Mouse (Mus musculus) intestine, embryonic 15.5 days (tissue): Measurements from ENCODE around the gene Clcnka. TPM values are rescaled to one million over a fixed set of nuclear protein-coding genes. Genes with fewer than 3 reads are reported as not detected.
A peak's percentile ranks its signal among the peaks of the same experiment; 100 is the strongest.

ENCODE experiments used
- ATAC-seq: fragments of 200-750 bp; cut with Nextera tagmentation; 2 replicates; pipeline ENCODE4 v1.8.0; 2017; ENCODE audit warnings: moderate TSS enrichment, moderate library complexity
- H3K27ac ChIP-seq: fragments of 300-500 bp; sonication (generic); 2 replicates; pipeline ENCODE4 v1.5.1; 2015; ENCODE audit warnings: mild to moderate bottlenecking, inconsistent platforms
- H3K27me3 ChIP-seq: fragments of 300-500 bp; sonication (generic); replicated peaks from 2 replicates; pipeline ENCODE4 v1.6.1; 2015; ENCODE audit warnings: inconsistent platforms
- H3K36me3 ChIP-seq: fragments of 300-500 bp; sonication (generic); 2 replicates; pipeline ENCODE4 v1.6.1; 2015; ENCODE audit warnings: inconsistent platforms
- H3K4me1 ChIP-seq: fragments of 300-500 bp; sonication (generic); replicated peaks from 2 replicates; pipeline ENCODE4 v1.6.1; 2015; ENCODE audit warnings: inconsistent platforms
- H3K4me2 ChIP-seq: fragments of 300-500 bp; sonication (generic); replicated peaks from 2 replicates; pipeline ENCODE4 v1.6.1; 2015; ENCODE audit warnings: mild to moderate bottlenecking, inconsistent platforms
- H3K4me3 ChIP-seq: fragments of 300-500 bp; sonication (generic); replicated peaks from 2 replicates; pipeline ENCODE4 v1.5.1; 2015; ENCODE audit warnings: inconsistent platforms
- H3K9ac ChIP-seq: fragments of 300-500 bp; sonication (generic); 2 replicates; pipeline ENCODE4 v1.6.1; 2015; ENCODE audit warnings: inconsistent platforms
- H3K9me3 ChIP-seq: fragments of 300-500 bp; sonication (generic); 2 replicates; pipeline ENCODE4 v1.6.1; 2016; ENCODE audit warnings: inconsistent platforms
- WGBS: fragments of 180-500 bp; shearing (Covaris S2); methylation state at CpG from one replicate; pipeline ENCODE4 v1.1.7; 2015; 5-methylcytosine and 5-hydroxymethylcytosine counted together
- polyA plus RNA-seq: library from polyadenylated mRNA; unstranded; fragments of >200 nt; fragmentation: Nextera tagmentation; extraction: Ambion mirVana; gene quantifications from 2 replicates; pipeline ENCODE4 v1.2.1, GENCODE M21; 2015

The Clcnka gene
- polyA plus RNA-seq, 1 experiment from 2014 or later, result 0.08 TPM

DNA sequence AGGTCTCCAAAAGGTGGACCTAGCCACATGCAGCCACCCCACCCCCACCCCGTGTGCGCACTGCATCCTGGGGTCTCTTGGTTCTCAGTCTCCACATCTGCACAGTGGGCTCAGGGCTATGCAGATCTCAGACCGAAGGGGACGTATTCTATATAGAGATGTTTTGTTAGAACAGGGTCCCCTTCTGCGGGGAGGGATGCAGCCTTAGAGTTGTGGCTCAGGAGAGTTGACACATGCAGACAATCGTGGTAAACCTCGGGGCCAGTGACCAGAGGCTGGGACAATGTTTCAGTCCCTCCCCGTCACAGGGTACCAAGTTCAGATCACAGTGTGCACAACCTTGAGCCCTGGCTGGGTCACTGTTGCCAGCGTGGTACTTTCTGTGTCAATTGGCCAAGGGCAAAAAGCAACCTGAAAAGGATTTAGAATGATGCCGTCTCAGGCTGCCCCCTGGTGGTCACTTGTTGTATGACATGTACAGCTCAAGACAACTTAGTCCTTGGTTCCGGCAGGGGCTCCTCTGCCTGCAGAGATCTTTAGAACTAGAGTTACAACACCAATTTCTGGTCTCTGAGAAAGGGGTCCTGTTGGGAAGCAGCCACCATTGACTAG, 35.5 kb downstream of the Clcnka start:
- 24% methylated on average over 11 of the region's 11 CpGs for WGBS
- Histone ChIP-seq H3K4me3 (no peak overlapping the region), H3K4me2 (no peak overlapping the region), H3K9ac (no peak overlapping the region), H3K36me3 (no peaks in the 10 kb centered on the region), H3K9me3 (no peaks in the 10 kb centered on the region), H3K27ac (no peak overlapping the region), H3K4me1 (peaks cover 21% of the 10 kb centered on the region), H3K27me3 (peaks cover 20% of the 10 kb centered on the region)
- 0 out of 2 replicates have a peak, but pooled peaks have one; percentile 14 for ATAC-seq

DNA sequence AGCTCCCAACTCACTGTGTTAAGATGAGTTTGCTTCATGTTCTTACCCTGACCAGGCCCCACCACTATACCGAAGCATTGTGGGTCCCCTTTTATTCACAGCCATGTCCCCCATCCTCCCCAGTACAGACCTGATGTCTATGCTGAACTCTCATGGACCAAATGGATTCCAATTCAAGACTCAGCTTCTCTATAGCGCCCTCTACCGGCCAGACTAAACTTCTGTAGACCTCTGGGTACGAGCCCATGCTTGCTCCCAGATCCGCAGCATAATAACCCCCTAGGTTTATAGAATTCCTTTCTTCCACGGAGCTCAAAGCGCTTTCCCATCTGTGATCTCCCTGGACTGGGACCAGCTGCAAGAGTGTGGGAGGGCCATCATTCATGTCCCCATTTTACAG, 37.7 kb downstream of the Clcnka start:
- no peak overlapping the region for H3K9ac ChIP-seq
- no peak overlapping the region for H3K27ac ChIP-seq
- H3K4me2 ChIP-seq, result no peak overlapping the region
- no peaks in the 10 kb centered on the region for H3K36me3 ChIP-seq
- peaks cover 15% of the 10 kb centered on the region for H3K27me3 ChIP-seq
- H3K4me1 ChIP-seq, result peaks cover 18% of the 10 kb centered on the region
- ATAC-seq, result peak; percentile 26; the same call in 1 of the 2 replicates
- H3K4me3 ChIP-seq, result no peak overlapping the region
- 40% methylated on average over 7 of the region's 7 CpGs for WGBS
- H3K9me3 ChIP-seq, result no peaks in the 10 kb centered on the region

DNA sequence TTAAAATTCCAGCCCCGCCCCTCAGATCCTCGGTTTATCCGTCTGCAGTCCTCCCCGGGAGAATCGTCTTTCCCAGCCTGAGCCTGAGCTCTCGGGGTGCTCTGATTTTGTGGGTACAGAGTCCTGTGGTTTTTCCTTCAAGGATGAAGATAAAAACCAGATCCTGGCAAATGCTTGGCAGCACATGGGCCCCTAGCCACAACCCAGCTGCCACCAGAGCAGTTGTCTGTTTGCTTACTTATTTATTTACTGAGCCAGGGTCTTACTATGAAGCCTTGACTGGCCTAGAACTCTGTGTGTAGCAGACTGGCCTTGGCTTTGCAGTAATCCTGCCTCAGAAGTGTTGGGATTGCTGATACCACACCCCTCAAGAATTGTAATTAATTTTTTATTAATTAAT, 39.3 kb downstream of the Clcnka start:
- Histone ChIP-seq H3K9me3 (no peaks in the 10 kb centered on the region), H3K27me3 (0 out of 2 replicates have a peak, but pooled peaks cover 2% of the 10 kb centered on the region), H3K36me3 (no peaks in the 10 kb centered on the region), H3K9ac (no peak overlapping the region), H3K4me2 (no peak overlapping the region), H3K4me3 (no peak overlapping the region), H3K27ac (no peak overlapping the region), H3K4me1 (peaks cover 18% of the 10 kb centered on the region)
- no peak for ATAC-seq
- WGBS, result 77% methylated on average over 6 of the region's 6 CpGs

DNA sequence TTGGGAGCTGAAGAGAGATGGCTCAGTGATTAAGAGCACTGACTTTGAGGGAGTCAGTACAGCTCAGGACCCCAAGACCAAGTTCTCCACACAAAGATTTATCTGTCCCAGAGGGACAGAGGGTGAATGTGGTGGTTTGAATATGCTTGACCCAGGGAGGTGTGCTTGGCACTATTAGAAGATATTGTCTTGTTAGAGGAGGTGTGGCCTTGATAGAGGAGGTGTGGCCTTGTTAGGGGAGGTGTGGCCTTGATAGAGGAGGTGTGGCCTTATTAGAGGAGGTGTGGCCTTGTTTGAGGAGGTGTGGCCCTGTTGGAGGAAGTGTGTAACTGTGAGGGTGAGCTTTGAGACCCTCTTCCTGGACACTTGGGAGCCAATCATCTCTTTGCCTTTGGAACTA, 40.7 kb downstream of the Clcnka start:
- no peak for ATAC-seq
- Histone ChIP-seq H3K36me3 (no peaks in the 10 kb centered on the region), H3K4me1 (peaks cover 30% of the 10 kb centered on the region), H3K27me3 (no peaks in the 10 kb centered on the region), H3K4me3 (no peak overlapping the region), H3K9ac (no peak overlapping the region), H3K9me3 (no peaks in the 10 kb centered on the region), H3K27ac (no peak overlapping the region), H3K4me2 (no peak overlapping the region)

DNA sequence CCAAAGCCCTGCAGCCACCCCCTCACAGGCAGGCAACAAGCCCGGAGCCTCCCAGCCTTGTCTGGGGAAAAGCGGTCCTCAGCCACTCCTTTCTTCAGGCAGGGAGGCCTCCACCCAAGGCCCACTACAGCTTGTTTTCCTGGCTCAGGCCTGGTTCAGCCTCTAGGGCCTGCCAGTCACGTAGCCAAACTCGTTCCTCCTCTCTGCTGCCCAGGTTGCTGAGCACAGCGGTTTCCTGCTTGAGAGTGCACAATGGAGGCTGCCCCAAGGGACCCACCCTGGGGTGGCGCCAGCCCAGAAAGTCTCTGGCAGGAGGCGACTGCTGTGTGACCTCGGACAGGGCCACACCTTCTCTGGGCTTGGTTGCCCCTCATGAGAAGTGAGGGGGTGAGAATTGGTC, 44.7 kb downstream of the Clcnka start:
- WGBS, result 47% methylated on average over 8 of the region's 8 CpGs
- H3K36me3 ChIP-seq, result no peaks in the 10 kb centered on the region
- H3K27ac ChIP-seq, result peak overlapping the region; percentile 77
- ATAC-seq, result peak; percentile 88
- H3K9ac ChIP-seq, result no peak overlapping the region
- no peak overlapping the region for H3K4me3 ChIP-seq
- H3K4me2 ChIP-seq, result no peak overlapping the region; the same call in 1 of the 2 replicates
- peaks cover 19% of the 10 kb centered on the region for H3K4me1 ChIP-seq
- H3K27me3 ChIP-seq, result no peaks in the 10 kb centered on the region
- no peaks in the 10 kb centered on the region for H3K9me3 ChIP-seq

DNA sequence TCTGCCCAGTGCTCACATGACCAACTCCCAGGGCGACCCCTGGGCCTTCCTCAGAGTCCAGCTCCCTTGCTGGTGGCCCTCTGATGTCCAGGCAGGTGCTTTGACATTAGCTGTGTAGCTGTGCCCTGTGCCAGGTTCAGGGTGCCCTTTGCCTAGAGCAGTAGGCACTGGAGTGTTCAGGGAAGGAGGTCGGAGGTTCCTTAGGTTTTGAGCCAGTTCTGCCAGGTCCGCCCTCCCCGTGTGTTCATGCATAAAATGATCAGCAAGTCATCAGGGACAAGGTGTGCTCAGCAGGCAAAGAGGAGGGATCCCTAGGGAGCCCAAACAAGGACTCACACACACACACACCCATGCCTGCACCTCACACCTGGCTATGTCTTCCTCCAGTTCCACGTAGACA, 45.5 kb downstream of the Clcnka start:
- H3K4me1 ChIP-seq, result peaks cover 20% of the 10 kb centered on the region
- H3K4me3 ChIP-seq, result no peak overlapping the region
- ATAC-seq, result no peak
- H3K9ac ChIP-seq, result no peak overlapping the region
- H3K9me3 ChIP-seq, result no peaks in the 10 kb centered on the region
- H3K27me3 ChIP-seq, result no peaks in the 10 kb centered on the region
- H3K4me2 ChIP-seq, result no peak overlapping the region
- H3K36me3 ChIP-seq, result no peaks in the 10 kb centered on the region
- WGBS, result 81% methylated on average over 5 of the region's 5 CpGs
- no peak overlapping the region for H3K27ac ChIP-seq

DNA sequence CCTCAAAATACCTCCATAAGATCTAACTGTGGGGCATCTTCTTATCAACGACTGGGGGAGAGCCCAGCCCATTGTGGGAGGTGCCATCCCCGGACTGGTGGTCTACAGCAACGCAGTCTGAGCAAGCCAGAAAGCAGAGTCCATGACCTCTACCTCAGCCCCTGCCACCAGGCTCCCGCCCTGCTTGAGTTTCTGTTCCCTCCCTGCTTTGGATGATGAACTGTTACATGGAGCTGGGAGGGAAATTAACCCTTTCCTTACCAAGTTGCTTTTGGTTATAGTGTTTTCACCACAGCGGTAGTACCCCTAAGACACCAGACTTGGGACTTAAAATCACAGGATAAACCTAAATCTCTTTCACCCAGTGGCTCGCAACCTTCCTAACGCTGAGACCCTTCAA, 46.6 kb downstream of the Clcnka start:
- no peak for ATAC-seq
- H3K4me3 ChIP-seq, result no peak overlapping the region
- H3K4me2 ChIP-seq, result no peak overlapping the region
- no peak overlapping the region for H3K27ac ChIP-seq
- H3K9me3 ChIP-seq, result no peaks in the 10 kb centered on the region
- H3K4me1 ChIP-seq, result peaks cover 27% of the 10 kb centered on the region
- H3K9ac ChIP-seq, result no peak overlapping the region
- H3K27me3 ChIP-seq, result no peaks in the 10 kb centered on the region
- H3K36me3 ChIP-seq, result no peaks in the 10 kb centered on the region
- WGBS, result 47% methylated on average over 7 of the region's 7 CpGs

DNA sequence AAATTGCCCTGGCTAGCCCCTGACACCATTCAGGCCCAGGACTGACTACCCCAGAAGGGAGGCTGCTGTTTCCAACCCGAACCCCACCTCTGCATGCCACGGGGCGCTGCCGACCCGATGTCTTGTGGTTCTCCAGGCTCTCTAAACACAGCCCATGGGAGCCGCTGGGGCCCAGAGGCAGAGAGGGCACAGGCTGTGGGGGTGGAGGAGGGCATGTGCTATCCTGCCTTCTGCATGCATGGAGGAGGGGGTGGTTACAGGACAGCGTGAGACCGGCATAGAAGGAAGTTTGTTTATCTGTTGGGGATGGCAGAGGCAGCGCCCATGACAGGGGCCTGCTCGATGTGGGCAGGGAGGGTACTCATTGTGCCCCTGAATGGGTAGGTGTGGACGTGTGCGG, 48.5 kb downstream of the Clcnka start:
- Histone ChIP-seq H3K27ac (no peak overlapping the region), H3K9me3 (no peaks in the 10 kb centered on the region), H3K4me3 (no peak overlapping the region), H3K27me3 (no peaks in the 10 kb centered on the region), H3K36me3 (no peaks in the 10 kb centered on the region), H3K9ac (no peak overlapping the region), H3K4me1 (peaks cover 27% of the 10 kb centered on the region), H3K4me2 (no peak overlapping the region)
- WGBS, result 76% methylated on average over 12 of the region's 12 CpGs
- ATAC-seq, result no peak

DNA sequence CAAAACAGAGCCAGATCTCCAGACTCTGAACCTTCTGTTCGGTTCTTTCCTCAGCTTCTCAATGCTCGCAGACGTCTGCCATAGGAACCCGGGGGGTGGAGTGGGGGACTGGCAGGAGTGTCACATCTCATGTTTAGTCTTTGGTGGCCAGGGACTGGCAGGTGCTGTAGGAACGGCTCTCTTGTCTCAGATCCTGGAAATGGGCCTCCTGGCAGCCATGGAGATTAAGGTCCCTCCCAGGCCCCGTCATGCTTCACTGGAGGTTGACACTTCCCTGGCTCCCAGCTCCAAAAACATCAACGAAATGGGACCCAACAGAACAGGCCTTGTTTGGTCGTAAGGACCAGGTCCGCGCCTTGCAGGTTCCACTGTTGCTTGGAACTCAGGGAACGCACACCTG, 49.9 kb downstream of the Clcnka start:
- no peak overlapping the region for H3K27ac ChIP-seq
- H3K9me3 ChIP-seq, result no peaks in the 10 kb centered on the region
- no peak for ATAC-seq
- no peak overlapping the region for H3K4me3 ChIP-seq
- H3K27me3 ChIP-seq, result no peaks in the 10 kb centered on the region
- H3K9ac ChIP-seq, result no peak overlapping the region
- peaks cover 22% of the 10 kb centered on the region for H3K4me1 ChIP-seq
- no peaks in the 10 kb centered on the region for H3K36me3 ChIP-seq
- 71% methylated on average over 11 of the region's 11 CpGs for WGBS
- no peak overlapping the region for H3K4me2 ChIP-seq

DNA sequence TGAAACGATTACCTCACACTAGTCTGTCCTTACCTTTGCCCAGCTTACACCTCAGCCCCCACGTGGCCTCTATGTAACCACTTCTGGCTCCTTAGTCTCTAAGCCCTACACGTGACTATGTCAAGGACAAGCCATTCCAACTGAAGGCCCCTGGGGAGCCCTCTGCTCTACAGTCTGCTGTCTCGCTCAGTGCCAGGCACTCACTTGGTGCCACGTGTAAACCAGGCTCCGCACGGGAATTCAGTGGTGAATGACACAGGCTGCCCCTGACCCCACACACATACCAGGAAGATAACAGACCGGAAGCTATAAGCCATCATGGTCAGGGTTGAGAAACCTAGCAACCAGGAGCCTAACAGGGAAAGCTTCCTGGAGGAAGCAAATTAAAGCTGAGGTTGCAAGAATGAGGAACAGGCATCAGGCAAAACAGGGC, 51.1 kb downstream of the Clcnka start:
- no peak overlapping the region for H3K4me2 ChIP-seq

DNA sequence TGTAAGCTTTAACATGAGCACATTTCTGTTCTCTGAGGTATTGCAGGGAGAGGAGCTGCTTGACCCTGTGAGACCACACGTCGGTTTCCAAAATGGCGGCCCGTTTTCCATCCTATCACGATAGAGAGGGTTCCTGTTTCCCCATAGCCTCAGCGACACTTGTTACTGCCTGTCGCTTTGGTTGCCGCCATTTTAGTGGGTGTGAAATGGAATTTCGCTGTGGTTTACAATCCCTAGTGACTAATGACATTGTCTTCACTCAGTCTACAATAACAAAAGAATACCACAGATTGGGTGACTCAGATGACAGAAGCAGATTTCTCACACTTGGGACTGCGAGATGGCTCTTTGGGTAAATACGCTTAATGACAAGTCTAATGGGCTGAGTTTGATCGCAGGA, 53.3 kb downstream of the Clcnka start:
- WGBS, result 87% methylated on average over 12 of the region's 12 CpGs
- ATAC-seq, result no peak

More for the DNA sequence above, 51.1 kb downstream of the Clcnka start:
- Histone ChIP-seq H3K9me3 (no peaks in the 10 kb centered on the region), H3K9ac (no peak overlapping the region), H3K36me3 (no peaks in the 10 kb centered on the region), H3K4me3 (no peak overlapping the region), H3K27ac (no peak overlapping the region), H3K27me3 (no peaks in the 10 kb centered on the region), H3K4me1 (peaks cover 21% of the 10 kb centered on the region)
- 40% methylated on average over 8 of the region's 8 CpGs for WGBS
- ATAC-seq, result peak; percentile 89

DNA sequence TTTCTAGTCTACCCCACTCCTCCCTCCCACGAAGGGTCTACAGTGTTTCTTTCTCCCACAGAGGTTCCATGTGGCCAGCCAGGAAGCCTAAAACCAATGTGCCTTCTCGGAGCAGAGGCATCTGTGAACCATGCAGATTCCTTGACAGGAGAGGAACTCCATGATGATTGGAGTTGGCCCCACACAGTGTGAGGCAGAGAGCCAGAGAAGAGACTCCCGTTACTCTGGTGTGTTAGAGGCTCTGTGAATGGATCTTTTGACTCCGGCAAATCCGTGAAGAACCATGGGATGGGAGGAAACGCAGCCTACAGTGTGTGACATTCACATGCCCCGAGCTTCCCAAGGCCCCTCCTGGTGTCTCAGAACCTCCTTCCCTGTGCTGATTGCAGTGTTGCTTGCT, 55.0 kb downstream of the Clcnka start:
- 50% methylated on average over 7 of the region's 7 CpGs for WGBS
- H3K27me3 ChIP-seq, result no peaks in the 10 kb centered on the region

More for the DNA sequence above, 53.3 kb downstream of the Clcnka start:
- Histone ChIP-seq H3K4me1 (peaks cover 13% of the 10 kb centered on the region; the same call in 1 of the 2 replicates), H3K9ac (no peak overlapping the region), H3K9me3 (no peaks in the 10 kb centered on the region), H3K4me3 (no peak overlapping the region), H3K27me3 (no peaks in the 10 kb centered on the region), H3K4me2 (no peak overlapping the region), H3K27ac (no peak overlapping the region), H3K36me3 (no peaks in the 10 kb centered on the region)

DNA sequence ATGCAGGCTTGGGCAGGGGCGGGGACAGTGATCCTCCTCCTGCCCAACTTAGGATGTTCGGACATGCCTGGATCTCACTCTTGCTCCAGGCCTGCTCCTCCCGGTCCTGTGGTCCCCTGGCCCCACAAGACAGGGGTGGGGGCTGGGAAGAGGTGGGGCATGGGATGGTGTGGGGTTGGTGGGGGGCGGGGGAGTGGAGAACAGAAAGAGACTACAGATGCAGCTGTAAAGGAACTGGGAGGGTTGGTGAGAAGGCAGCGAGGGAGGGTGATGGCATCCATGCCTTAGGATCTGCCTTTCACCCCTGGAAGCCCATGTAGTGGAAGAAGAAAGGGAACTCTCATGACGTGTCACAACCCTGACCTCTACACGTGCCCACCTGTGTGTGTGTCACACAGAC, 57.0 kb downstream of the Clcnka start:
- WGBS, result 68% methylated on average over 7 of the region's 7 CpGs
- no peak overlapping the region for H3K4me2 ChIP-seq
- no peaks in the 10 kb centered on the region for H3K36me3 ChIP-seq
- no peak for ATAC-seq
- H3K27me3 ChIP-seq, result no peaks in the 10 kb centered on the region
- no peak overlapping the region for H3K4me3 ChIP-seq
- H3K9ac ChIP-seq, result no peak overlapping the region
- peaks cover 23% of the 10 kb centered on the region for H3K4me1 ChIP-seq
- H3K27ac ChIP-seq, result no peak overlapping the region
- H3K9me3 ChIP-seq, result no peaks in the 10 kb centered on the region

More for the DNA sequence above, 55.0 kb downstream of the Clcnka start:
- Histone ChIP-seq H3K4me1 (peaks cover 22% of the 10 kb centered on the region), H3K9ac (no peak overlapping the region), H3K4me2 (no peak overlapping the region), H3K9me3 (no peaks in the 10 kb centered on the region), H3K36me3 (no peaks in the 10 kb centered on the region), H3K4me3 (no peak overlapping the region), H3K27ac (no peak overlapping the region)
- no peak for ATAC-seq
